In genomic region chr3:81058527-81059031, GRCm38 (mm10) we compare ENCODE assay signal across 9 mouse cellular contexts. TPM values are rescaled to one million over a fixed set of nuclear protein-coding genes. Genes with fewer than 3 reads are reported as not detected.
DNase-seq lines count a peak whose midpoint lies in the region; ATAC-seq and TF ChIP-seq lines count a peak whose summit lies in the region.
"Had no signal": no experiment of that assay in that cellular context is flagged by ENCODE, and none has a peak within 500 bp of the region (broad histone marks: within the 10 kb centered on the region; RNA-seq: fewer than 3 reads in every experiment).

No protein-coding gene starts in this region.

- 33% methylated on average over 4 of the region's 4 CpGs for WGBS in hindbrain, embryonic 14.5 days
- 54% methylated on average over 4 of the region's 4 CpGs for WGBS in hindbrain, embryonic 10.5 days
- 26% methylated on average over 4 of the region's 4 CpGs for WGBS in forebrain, embryonic 15.5 days
- 76% methylated on average over 4 of the region's 4 CpGs for WGBS in macrophage (ENCODE audit: missing documents)

- 0 out of 2 replicates have a peak, but pooled peaks have one; percentile 40 for ATAC-seq in hindbrain, embryonic 14.5 days (ENCODE audit: low FRiP score)
- 0 out of 2 replicates have a peak, but pooled peaks have one; percentile 26 for ATAC-seq in forebrain, embryonic 15.5 days (replicated peaks)
- no peak for ATAC-seq in inflammation-experienced regulatory T-cells, adult 6 months

- no peak for DNase-seq in hindbrain, embryonic 14.5 days (ENCODE audit: low spot score)
- DNase-seq in hindbrain, embryonic 10.5 days (ENCODE audit: low spot score) = no peak
- DNase-seq in ES-E14 (ENCODE audit: low read depth, low spot score) = no peak
- no peak for DNase-seq in urinary bladder, postnatal 10 days (ENCODE audit: low spot score)
- no peak for DNase-seq in thymus, adult 18-20 months
- DNase-seq: heart, adult 11 months had no signal

- H3K9me3 ChIP-seq in hindbrain, embryonic 14.5 days (ENCODE audit: control insufficient read depth, low read length) = no peaks in the 10 kb centered on the region
- no peaks in the 10 kb centered on the region for H3K9me3 ChIP-seq in hindbrain, embryonic 10.5 days
- no peaks in the 10 kb centered on the region for H3K9me3 ChIP-seq in ES-E14 (ENCODE audit: control insufficient read depth, insufficient read depth, low read depth, low read length)
- no peaks in the 10 kb centered on the region for H3K9me3 ChIP-seq in forebrain, embryonic 15.5 days

- H3K79me2 ChIP-seq in macrophage (ENCODE audit: inconsistent target) = no peaks in the 10 kb centered on the region

- in situ Hi-C loops in ES-E14 (cut with MboI; ENCODE audit: low sequenced_read_pairs in 2 of 2, unreplicated experiment in 2 of 2) = no loop called here

- H3K4me3 ChIP-seq in hindbrain, embryonic 14.5 days (replicated peaks; ENCODE audit: low read length) = no peak overlapping the region
- H3K4me3 ChIP-seq in hindbrain, embryonic 10.5 days = no peak overlapping the region
- H3K4me3 ChIP-seq in ES-E14 (ENCODE audit: insufficient read depth in 1 of 2, low read depth in 1 of 2, low read length in 2 of 2, poor library complexity in 1 of 2, severe bottlenecking in 1 of 2) (no peak overlapping the region), macrophage (ENCODE audit: inconsistent target) (no peak overlapping the region)
- no peak overlapping the region for H3K4me3 ChIP-seq in forebrain, embryonic 15.5 days

- no peaks in the 10 kb centered on the region for H3K27me3 ChIP-seq in hindbrain, embryonic 14.5 days (ENCODE audit: control insufficient read depth, insufficient read depth, low read length)
- H3K27me3 ChIP-seq in hindbrain, embryonic 10.5 days (ENCODE audit: insufficient read depth, poor library complexity, severe bottlenecking) = no peaks in the 10 kb centered on the region
- no peaks in the 10 kb centered on the region for H3K27me3 ChIP-seq in forebrain, embryonic 15.5 days

- H3K27ac ChIP-seq in hindbrain, embryonic 14.5 days = no peak overlapping the region
- no peak overlapping the region for H3K27ac ChIP-seq in hindbrain, embryonic 10.5 days
- peak overlapping the region; percentile 74; the same call in 1 of the 2 replicates for H3K27ac ChIP-seq in ES-E14 (ENCODE audit: insufficient read depth, low read depth, low read length, poor library complexity, severe bottlenecking)
- no peak overlapping the region for H3K27ac ChIP-seq in forebrain, embryonic 15.5 days (replicated peaks)
- H3K27ac ChIP-seq in macrophage = peak overlapping the region; percentile 22; the same call in 1 of the 2 replicates

- no peaks in the 10 kb centered on the region for H3K4me1 ChIP-seq in hindbrain, embryonic 14.5 days (replicated peaks; ENCODE audit: control insufficient read depth, insufficient read depth, low read length)
- H3K4me1 ChIP-seq in hindbrain, embryonic 10.5 days (replicated peaks) = peaks cover 11% of the 10 kb centered on the region; the same call in 1 of the 2 replicates
- peaks cover 0 to 9% of the 10 kb centered on the region in 2 experiments; a peak in 2 of 4 replicates for H3K4me1 ChIP-seq in ES-E14 (ENCODE audit: control insufficient read depth in 2 of 2, insufficient read depth in 2 of 2, low read length in 2 of 2, poor library complexity in 1 of 2)
- H3K4me1 ChIP-seq in forebrain, embryonic 15.5 days = no peaks in the 10 kb centered on the region

- no peak overlapping the region for H3K9ac ChIP-seq in hindbrain, embryonic 14.5 days
- H3K9ac ChIP-seq in ES-E14 (ENCODE audit: insufficient read depth, low read depth, low read length, poor library complexity, severe bottlenecking) = no peak overlapping the region; the same call in 1 of the 2 replicates
- no peak overlapping the region for H3K9ac ChIP-seq in forebrain, embryonic 15.5 days (replicated peaks)

- H3K4me2 ChIP-seq in hindbrain, embryonic 14.5 days (replicated peaks) = no peak overlapping the region
- H3K4me2 ChIP-seq in forebrain, embryonic 15.5 days (replicated peaks) = no peak overlapping the region

- no peaks in the 10 kb centered on the region for H3K36me3 ChIP-seq in hindbrain, embryonic 14.5 days (replicated peaks; ENCODE audit: control insufficient read depth, insufficient read depth)
- no peaks in the 10 kb centered on the region for H3K36me3 ChIP-seq in hindbrain, embryonic 10.5 days
- H3K36me3 ChIP-seq in ES-E14 (ENCODE audit: control insufficient read depth, insufficient read depth, low read length, poor library complexity, severe bottlenecking) (no peaks in the 10 kb centered on the region), macrophage (ENCODE audit: inconsistent target) (no peaks in the 10 kb centered on the region)
- no peaks in the 10 kb centered on the region for H3K36me3 ChIP-seq in forebrain, embryonic 15.5 days

TF ChIP-seq in ES-E14, 5 proteins besides CTCF, POLR2A, EP300 and RAD21:
- TF ChIP-seq MAFK (IDR thresholded peaks at IDR 0.05; ENCODE audit: insufficient read depth, low read depth, low read length) = no peak
- no peak for TF ChIP-seq HCFC1 (IDR thresholded peaks at IDR 0.05; ENCODE audit: borderline replicate concordance, insufficient read depth, low read length)
- TF ChIP-seq CHD2 (IDR thresholded peaks at IDR 0.05; ENCODE audit: low read depth, low read length) = no peak
- no peak for TF ChIP-seq ZC3H11A (IDR thresholded peaks at IDR 0.05; ENCODE audit: borderline replicate concordance, low read depth, low read length)
- TF ChIP-seq ZNF384 (IDR thresholded peaks at IDR 0.05; ENCODE audit: low read depth, low read length) = no peak

RNA-seq across cellular contexts. Expression of gene Pdgfc, which starts 22.4 kb away (rescaled TPM):
- polyA plus RNA-seq in hindbrain, embryonic 14.5 days (2014; fragmentation: Nextera tagmentation; extraction: Ambion mirVana) = 6.5 TPM in 2 replicates
- polyA plus RNA-seq in hindbrain, embryonic 10.5 days (2016; fragmentation: Nextera tagmentation; extraction: Ambion mirVana) = 12.8 and 14.1 TPM in 2 replicates
- total RNA-seq in ES-E14 (2012; rRNA removed) = 16.9 and 18.5 TPM in 2 replicates
- 6.8 and 7.0 TPM in 2 replicates for polyA plus RNA-seq in forebrain, embryonic 15.5 days (2015; fragmentation: Nextera tagmentation; extraction: Ambion mirVana)
- 10 to 100 TPM in 23 of 26 experiments, 1 to 10 TPM in 3; 5.4 to 38.1 (median 14.5) TPM for total RNA-seq in macrophage (2018; cell fraction: chromatin; rRNA removed)
- 10 to 100 TPM in 24 of 26 experiments, 1 to 10 TPM in 2; 8.2 to 44.1 (median 20.4) TPM for total RNA-seq in macrophage (2018; cell fraction: cytosol; rRNA removed)
- total RNA-seq in macrophage (2018; cell fraction: nucleus; rRNA removed) = 10 to 100 TPM; 12.1 to 61.6 (median 24.7) TPM
- polyA plus RNA-seq in macrophage (2018) = 14.8 to 34.2 TPM (median 26.6 TPM) in 3 replicates
- polyA plus RNA-seq in inflammation-experienced regulatory T-cells, adult 6 months (2017; shearing (Covaris generic)) = not detected

Comparison
In these comparisons a context has a peak if more than half of its experiments do, and no peak if none do; other contexts are left out.
1. H3K27ac ChIP-seq: peak in ES-E14 (single experiment) and macrophage (single experiment); none in hindbrain, embryonic 14.5 days (single experiment), hindbrain, embryonic 10.5 days (single experiment) and forebrain, embryonic 15.5 days (single experiment).